Mouse (Mus musculus): ENCODE measurements at regions not wholly inside any gene's neighbourhood (a gene's known extent, or its start where the extent isn't known, plus 50 kb on each side); places are given as distances from the start of the nearest gene placed in this dataset.

DNA sequence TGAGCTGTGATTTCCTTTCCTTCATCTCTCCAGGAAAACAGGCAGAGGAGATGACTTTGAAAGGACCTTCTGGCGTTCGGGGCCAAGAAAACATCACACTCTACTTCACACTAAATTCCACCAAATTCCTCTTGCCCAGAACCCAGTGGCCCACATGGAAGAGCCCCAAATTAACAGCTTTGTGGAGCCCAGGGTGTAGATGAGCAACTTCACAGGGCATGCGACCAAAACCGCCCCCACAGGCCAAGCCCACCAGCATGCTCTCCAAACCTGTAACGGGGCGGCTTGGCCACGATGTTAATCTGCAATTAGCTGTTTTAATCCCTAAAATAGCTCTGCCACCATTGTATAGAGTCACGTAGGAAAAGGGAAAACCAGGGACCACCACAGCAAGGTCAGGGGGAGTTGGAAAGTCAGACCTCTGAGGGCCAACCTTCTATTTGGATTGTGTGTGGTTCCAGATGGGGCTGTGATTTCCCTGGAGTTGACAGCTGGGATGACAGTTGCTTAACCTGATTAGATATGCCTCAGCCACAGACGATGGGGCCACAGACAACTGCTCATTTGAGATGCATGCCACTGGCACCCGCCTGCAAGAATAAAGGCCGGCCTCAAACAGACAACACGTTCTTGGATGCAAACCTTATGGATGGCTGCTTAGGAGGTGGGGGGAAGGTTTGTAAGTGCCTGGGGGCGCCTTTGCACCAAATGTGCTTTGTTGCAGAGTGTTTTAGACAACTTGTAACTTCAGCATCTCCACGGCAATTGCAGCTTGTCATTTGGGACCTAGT lies 224.7 kb downstream of the Cdc5l start:
- TF ChIP-seq CTCF (IDR thresholded peaks at IDR 0.05; ENCODE audit: low read depth) (no peak), EP300 (IDR thresholded peaks at IDR 0.05; ENCODE audit: low read depth) (no peak)
